Mouse (Mus musculus) lung, embryonic 14.5 days (tissue): ENCODE measurements at regions not wholly inside any gene's neighbourhood (a gene's known extent, or its start where the extent isn't known, plus 50 kb on each side); places are given as distances from the start of the nearest gene placed in this dataset.

Experiments
- ATAC-seq: fragments of 200-750 bp; cut with Nextera tagmentation; 2 replicates; pipeline ENCODE4 v1.8.0; 2017; ENCODE audit warnings: mild to moderate bottlenecking, moderate TSS enrichment, moderate library complexity; ENCODE audit not compliant: insufficient read depth
- DNase-seq: peaks from one replicate; pipeline ENCODE4 v3.0.0-alpha.2; 2015
- H3K27ac ChIP-seq: fragments of 300-500 bp; sonication (generic); 2 replicates; pipeline ENCODE4 v1.5.1; 2014; ENCODE audit warnings: low read depth, mild to moderate bottlenecking, moderate library complexity
- H3K27me3 ChIP-seq: fragments of 300-500 bp; sonication (generic); 2 replicates; pipeline ENCODE4 v1.6.1; 2014; ENCODE audit warnings: low read length, control low read depth; ENCODE audit not compliant: insufficient read depth
- H3K36me3 ChIP-seq: fragments of 300-500 bp; sonication (generic); 2 replicates; pipeline ENCODE4 v1.6.1; 2014; ENCODE audit warnings: control low read depth; ENCODE audit not compliant: insufficient read depth
- H3K4me1 ChIP-seq: fragments of 300-500 bp; sonication (generic); 2 replicates; pipeline ENCODE4 v1.6.1; 2014; ENCODE audit warnings: antibody characterized with exemption, control low read depth; ENCODE audit not compliant: insufficient read depth
- H3K4me2 ChIP-seq: fragments of 300-500 bp; sonication (generic); 2 replicates; pipeline ENCODE4 v1.6.1; 2014; ENCODE audit warnings: mild to moderate bottlenecking
- H3K4me3 ChIP-seq: fragments of 300-500 bp; sonication (generic); 2 replicates; pipeline ENCODE4 v1.5.1; 2014; ENCODE audit warnings: low read depth, low read length
- H3K9ac ChIP-seq: fragments of 300-500 bp; sonication (generic); 2 replicates; pipeline ENCODE4 v1.6.1; 2014
- H3K9me3 ChIP-seq: fragments of 300-500 bp; sonication (generic); 2 replicates; pipeline ENCODE4 v1.6.1; 2016; ENCODE audit warnings: low read depth, low read length, control low read depth
- CTCF ChIP-seq: IDR thresholded peaks from 2 replicates; pipeline ENCODE4 v1.5.1; 2016; ENCODE audit warnings: antibody characterized with exemption, low read depth
- WGBS: fragments of 180-500 bp; shearing (Covaris S2); extraction: QIAGEN DNeasy Blood & Tissue Kit; methylation state at CpG from one replicate; pipeline ENCODE4 v1.1.7; 2014; 5-methylcytosine and 5-hydroxymethylcytosine counted together

DNA sequence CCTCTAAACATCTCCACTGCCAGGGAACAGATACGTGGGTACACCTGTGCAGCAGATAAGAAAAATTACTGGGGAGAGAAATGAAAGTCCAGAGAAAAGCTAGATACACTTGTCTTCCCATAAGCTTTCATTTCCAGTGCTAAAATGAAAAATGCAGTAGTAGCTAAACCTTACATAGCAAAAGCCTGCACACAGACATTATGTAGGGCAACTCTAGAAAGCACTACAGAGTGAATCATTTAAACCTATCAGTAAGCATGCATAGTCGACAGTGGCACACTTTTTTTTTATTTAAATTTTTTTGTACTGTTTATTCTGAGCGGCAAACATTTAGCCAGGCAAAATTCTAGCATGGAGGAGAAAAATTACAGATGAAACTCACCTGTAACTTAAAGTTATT is 1055.5 kb upstream of the Tenm2 start:
- no peak overlapping the region for H3K27ac ChIP-seq
- H3K9me3 ChIP-seq: no peaks in the 10 kb centered on the region
- no peaks in the 10 kb centered on the region for H3K36me3 ChIP-seq
- no peak for ATAC-seq
- no peaks in the 10 kb centered on the region for H3K27me3 ChIP-seq
- no peaks in the 10 kb centered on the region for H3K4me1 ChIP-seq
- no peak overlapping the region for H3K4me2 ChIP-seq
- 49% methylated on average over 3 of the region's 3 CpGs for WGBS
- H3K9ac ChIP-seq: no peak overlapping the region
- no peak overlapping the region for H3K4me3 ChIP-seq
- TF ChIP-seq CTCF: no peak
- DNase-seq: no peak

DNA sequence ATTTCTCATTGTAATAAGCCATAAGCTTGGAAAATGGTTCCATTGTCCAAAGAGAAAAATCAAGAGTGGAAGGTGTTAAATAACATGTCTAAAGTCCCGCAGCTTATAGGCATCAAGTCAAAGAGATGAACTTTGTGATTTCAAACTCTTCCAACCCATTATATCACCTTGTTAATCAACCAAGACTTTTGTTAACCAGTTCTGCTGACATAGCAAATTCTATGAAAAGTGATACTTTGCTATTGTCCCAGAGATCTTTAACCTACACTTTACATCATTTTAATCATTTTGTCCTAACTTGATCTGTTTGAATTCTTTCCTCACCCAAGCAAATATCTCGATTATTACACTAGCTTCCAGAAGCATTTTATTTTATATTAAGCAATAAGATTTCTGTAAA is 1045.2 kb upstream of the Tenm2 start:
- TF ChIP-seq CTCF: no peak
- Histone ChIP-seq H3K4me3 (no peak overlapping the region), H3K36me3 (no peaks in the 10 kb centered on the region), H3K4me2 (no peak overlapping the region), H3K27me3 (no peaks in the 10 kb centered on the region), H3K9me3 (no peaks in the 10 kb centered on the region; the same call in 1 of the 2 replicates), H3K27ac (no peak overlapping the region), H3K4me1 (no peaks in the 10 kb centered on the region), H3K9ac (no peak overlapping the region)
- ATAC-seq: no peak
- no peak for DNase-seq
- WGBS: 73% methylated on average over 2 of the region's 2 CpGs
